Mouse (Mus musculus) heart, embryonic 16.5 days (tissue): ENCODE results near the gene Vmn1r78. TPM values are rescaled to one million over a fixed set of nuclear protein-coding genes. Genes with fewer than 3 reads are reported as not detected.
"Not testable (repeated sequence)": the region's sequence is repeated elsewhere in the genome, so short reads cannot be mapped to it uniquely, and the experiment has no call there.

Experiments used
- ATAC-seq: fragments of 200-750 bp; cut with Nextera tagmentation; replicated peaks from 2 replicates; pipeline ENCODE4 v1.8.0; 2017; ENCODE audit warnings: moderate number of reproducible peaks; ENCODE audit not compliant: insufficient read depth, low FRiP score; ENCODE audit errors: extremely low read depth
- H3K27ac ChIP-seq: fragments of 300-500 bp; sonication (generic); 2 replicates; pipeline ENCODE4 v1.5.1; 2014; ENCODE audit warnings: mild to moderate bottlenecking, low read length, control low read depth, moderate library complexity
- H3K27me3 ChIP-seq: fragments of 300-500 bp; sonication (generic); 2 replicates; pipeline ENCODE4 v1.6.1; 2014; ENCODE audit warnings: low read length, mixed read lengths; ENCODE audit not compliant: control insufficient read depth, insufficient read depth
- H3K36me3 ChIP-seq: fragments of 300-500 bp; sonication (generic); 2 replicates; pipeline ENCODE4 v1.6.1; 2014; ENCODE audit not compliant: control insufficient read depth, insufficient read depth
- H3K4me1 ChIP-seq: fragments of 300-500 bp; sonication (generic); 2 replicates; pipeline ENCODE4 v1.6.1; 2014; ENCODE audit warnings: low read length, mixed read lengths; ENCODE audit not compliant: control insufficient read depth, insufficient read depth
- H3K4me2 ChIP-seq: fragments of 300-500 bp; sonication (generic); 2 replicates; pipeline ENCODE4 v1.6.1; 2014; ENCODE audit warnings: low read depth, mild to moderate bottlenecking, control low read depth, low read length
- H3K4me3 ChIP-seq: fragments of 300-500 bp; sonication (generic); 2 replicates; pipeline ENCODE4 v1.5.1; 2014; ENCODE audit warnings: mild to moderate bottlenecking, control low read depth, low read length
- H3K9ac ChIP-seq: fragments of 300-500 bp; sonication (generic); 2 replicates; pipeline ENCODE4 v1.6.1; 2014; ENCODE audit warnings: low read length, control low read depth
- H3K9me3 ChIP-seq: fragments of 300-500 bp; sonication (generic); replicated peaks from 2 replicates; pipeline ENCODE4 v1.6.1; 2016; ENCODE audit warnings: low read length; ENCODE audit not compliant: control insufficient read depth
- WGBS: fragments of 180-500 bp; shearing (Covaris S2); extraction: QIAGEN DNeasy Blood & Tissue Kit; methylation state at CpG from one replicate; pipeline ENCODE4 v1.1.7; 2014; 5-methylcytosine and 5-hydroxymethylcytosine counted together
- polyA plus RNA-seq: library from polyadenylated mRNA; unstranded; fragments of >200 nt; fragmentation: Nextera tagmentation; extraction: Ambion mirVana; gene quantifications from 2 replicates; pipeline ENCODE4 v1.2.1, GENCODE M21; 2015

Gene Vmn1r78
- polyA plus RNA-seq = not detected in 2 replicates

DNA sequence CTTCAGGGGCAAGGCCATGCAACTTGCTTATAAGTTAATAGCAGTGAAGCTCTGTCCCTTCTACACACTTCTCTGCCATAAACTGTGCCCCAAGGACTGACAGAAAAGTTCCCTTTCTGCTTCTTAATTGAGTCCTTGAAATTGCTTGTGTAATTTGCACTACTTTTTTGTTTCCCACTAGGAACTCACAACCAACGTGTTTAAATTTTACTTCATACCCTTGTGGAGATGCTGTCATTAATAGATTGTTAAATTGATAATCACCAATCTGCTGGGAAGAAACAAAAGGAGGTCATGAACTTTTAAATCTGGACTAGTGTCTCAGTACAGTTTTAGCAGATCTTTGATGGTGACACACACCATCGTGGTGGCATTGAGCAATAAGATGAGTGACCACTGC lies at the start of gene Vmn1r78:
Vmn1r78 (plus strand) TSS at position 301 of the 400 bp plus-strand sequence.
- Histone ChIP-seq H3K4me3 (no peak within 1 kb of the TSS), H3K4me1 (no peaks in the 10 kb centered on the region), H3K27ac (no peak within 1 kb of the TSS), H3K36me3 (no peaks in the 10 kb centered on the region), H3K4me2 (no peak within 1 kb of the TSS), H3K9ac (no peak within 1 kb of the TSS), H3K9me3 (peaks cover 9% of the 10 kb centered on the region; the same call in 1 of the 2 replicates), H3K27me3 (no peaks in the 10 kb centered on the region)
- 43% methylated on average over 2 of the region's 2 CpGs for WGBS
- ATAC-seq = no peak

DNA sequence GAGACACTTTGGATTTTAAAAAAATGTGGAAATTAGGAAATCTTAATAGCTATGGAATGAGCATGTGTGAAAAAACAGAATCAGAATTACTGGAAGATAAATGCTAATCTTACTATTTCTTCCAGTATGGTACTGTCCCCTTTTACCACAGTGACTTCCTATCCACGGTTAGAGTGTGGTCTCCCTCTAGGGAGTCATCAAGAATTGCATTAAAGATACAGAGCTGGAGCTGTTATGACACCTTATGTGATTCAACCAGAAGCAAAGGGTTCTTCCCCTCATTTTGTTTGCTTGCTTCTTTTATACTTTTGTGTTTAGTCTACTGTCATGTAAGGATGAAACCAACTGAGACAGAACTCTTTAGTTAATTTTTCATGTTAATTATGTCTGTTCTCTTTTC lies 6.4 kb downstream of the Vmn1r78 start:
- WGBS = 43% methylated on average over 1 of the region's 1 CpGs
- H3K9me3 ChIP-seq, H3K27me3 ChIP-seq, H3K9ac ChIP-seq, H3K27ac ChIP-seq, H3K4me3 ChIP-seq, H3K36me3 ChIP-seq, ATAC-seq, H3K4me2 ChIP-seq, H3K4me1 ChIP-seq: not testable (repeated sequence)

DNA sequence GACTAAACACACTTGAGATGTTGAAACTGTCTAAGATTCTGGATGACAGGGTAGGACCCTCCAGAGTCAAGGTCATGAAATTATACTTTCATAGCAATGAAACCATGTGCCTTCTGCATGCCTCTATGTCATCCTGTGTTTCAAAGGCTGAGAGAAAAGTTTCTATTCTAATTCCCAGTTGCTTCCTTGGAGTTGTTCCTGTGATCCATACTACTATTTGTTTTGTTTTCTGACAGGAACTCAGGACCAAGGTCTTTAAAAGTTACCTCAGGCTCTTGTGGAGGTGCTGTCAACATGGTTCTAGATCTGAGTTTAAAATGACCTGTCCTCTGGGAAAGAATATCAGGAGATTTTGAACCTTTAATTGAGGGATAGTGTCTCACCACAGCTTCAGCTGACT lies 20.9 kb downstream of the Vmn1r78 start, which contains the start of gene Vmn1r79:
Vmn1r79 (plus strand) TSS at position 301 of the 400 bp plus-strand sequence.
- H3K9me3 ChIP-seq, ATAC-seq, H3K9ac ChIP-seq, H3K4me1 ChIP-seq, H3K36me3 ChIP-seq, H3K27ac ChIP-seq, H3K27me3 ChIP-seq, H3K4me2 ChIP-seq, H3K4me3 ChIP-seq: not testable (repeated sequence)

DNA sequence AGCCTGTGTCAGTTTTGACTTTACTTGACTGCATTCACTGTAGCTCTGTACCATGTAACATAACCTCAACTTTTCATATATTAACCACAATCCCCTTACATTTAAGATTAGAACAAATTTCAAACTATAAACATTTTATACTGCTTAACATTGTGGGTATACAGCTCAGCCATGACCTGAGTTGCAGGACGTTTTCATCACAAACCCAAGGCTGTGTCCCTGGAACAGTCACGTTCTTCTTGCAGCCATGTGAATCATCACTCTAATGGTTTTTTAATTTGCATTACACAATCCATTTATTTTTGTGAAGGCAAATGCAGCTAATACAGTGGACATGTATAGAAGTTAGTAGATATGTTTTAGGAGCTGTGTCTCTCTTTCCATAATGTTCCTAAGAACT lies 22.9 kb downstream of the Vmn1r78 start:
- H3K9ac ChIP-seq, H3K27me3 ChIP-seq, H3K4me1 ChIP-seq, H3K9me3 ChIP-seq, H3K27ac ChIP-seq, H3K36me3 ChIP-seq, H3K4me2 ChIP-seq, ATAC-seq, H3K4me3 ChIP-seq: not testable (repeated sequence)
- WGBS = 51% methylated on average over 2 of the region's 2 CpGs

DNA sequence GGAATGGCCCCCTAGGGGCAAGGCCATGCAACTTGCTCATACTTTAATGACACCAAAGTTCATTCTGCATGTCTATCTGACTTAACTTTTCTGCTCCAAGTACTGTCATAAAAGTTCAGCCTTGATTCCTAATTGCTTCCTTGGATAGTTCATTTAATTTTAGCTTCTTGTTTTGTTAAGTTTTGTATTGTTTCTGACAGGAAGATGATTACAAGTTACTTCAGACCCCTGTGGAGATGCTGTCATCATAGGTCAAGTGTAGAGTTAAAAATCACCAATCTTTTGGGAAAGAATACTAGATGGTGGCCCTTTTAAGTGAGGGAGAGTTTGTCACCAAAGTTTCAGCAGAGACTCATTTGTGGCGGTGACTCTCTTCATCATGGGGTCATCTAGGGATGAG lies 38.9 kb downstream of the Vmn1r78 start, which contains the start of gene Vmn1r80:
Vmn1r80 (plus strand) TSS at position 301 of the 400 bp plus-strand sequence.
- Histone ChIP-seq H3K4me3 (no peak within 1 kb of the TSS), H3K4me1 (no peaks in the 10 kb centered on the region), H3K27me3 (no peaks in the 10 kb centered on the region), H3K27ac (no peak within 1 kb of the TSS), H3K9ac (no peak within 1 kb of the TSS), H3K9me3 (no peaks in the 10 kb centered on the region), H3K36me3 (no peaks in the 10 kb centered on the region), H3K4me2 (no peak within 1 kb of the TSS)
- ATAC-seq = no peak
- 79% methylated on average over 1 of the region's 1 CpGs for WGBS

DNA sequence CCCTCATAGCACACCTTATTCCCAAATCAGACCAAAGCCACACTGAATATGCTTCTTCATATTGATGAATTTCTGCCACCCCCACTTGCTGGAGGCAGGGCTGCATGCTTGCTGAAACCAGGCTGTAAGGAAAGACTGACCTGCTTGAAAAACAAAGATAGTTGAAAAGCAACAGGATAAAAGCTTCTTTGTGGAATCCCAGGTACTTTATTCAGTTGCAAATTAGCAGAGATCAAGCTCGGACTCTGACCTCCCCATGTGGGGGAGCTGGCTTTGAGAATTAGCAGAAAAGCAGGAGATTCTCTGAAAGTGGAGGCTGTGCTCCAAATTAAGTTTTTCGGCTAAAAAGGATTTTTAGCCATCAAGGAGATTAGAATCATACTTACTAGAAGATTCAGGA lies 54.1 kb downstream of the Vmn1r78 start:
- Histone ChIP-seq H3K36me3 (no peaks in the 10 kb centered on the region), H3K9ac (no peak overlapping the region), H3K27ac (no peak overlapping the region), H3K4me2 (no peak overlapping the region), H3K4me1 (no peaks in the 10 kb centered on the region), H3K9me3 (peaks cover 3% of the 10 kb centered on the region), H3K4me3 (no peak overlapping the region), H3K27me3 (no peaks in the 10 kb centered on the region)
- WGBS = 61% methylated on average over 2 of the region's 2 CpGs
- no peak for ATAC-seq

Other genes starting within 250 kb of the Vmn1r78 start
- not detected in 2 replicates for gene Vmn1r76, start 212.0 kb upstream of the Vmn1r78 start, polyA plus RNA-seq
- gene Vmn1r77, start 113.5 kb upstream of the Vmn1r78 start, polyA plus RNA-seq = not detected in 2 replicates
- not detected in 2 replicates for gene Vmn1r79, start 21.0 kb downstream of the Vmn1r78 start, polyA plus RNA-seq
- not detected in 2 replicates for gene Vmn1r80, start 39.0 kb downstream of the Vmn1r78 start, polyA plus RNA-seq
- gene Vmn1r81, start 118.0 kb downstream of the Vmn1r78 start, polyA plus RNA-seq = not detected in 2 replicates
- gene Vmn1r82, start 150.2 kb downstream of the Vmn1r78 start, polyA plus RNA-seq = not detected in 2 replicates
- gene Vmn1r83, start 179.2 kb downstream of the Vmn1r78 start, polyA plus RNA-seq = 0.05 TPM in 1 of 2 replicates, not detected in the other
- gene Vmn1r84, start 219.0 kb downstream of the Vmn1r78 start, polyA plus RNA-seq = not detected in 2 replicates